Mouse (Mus musculus) testis, adult 2 months (tissue): ENCODE measurements around the gene Plekho1.

Source experiments
- CTCF ChIP-seq: fragments of 200-500 bp; IDR thresholded peaks from 2 replicates; pipeline ENCODE4 v1.5.1; 2012; ENCODE audit warnings: low read depth, mild to moderate bottlenecking, inconsistent platforms, low read length, moderate library complexity; ENCODE audit not compliant: control insufficient read depth, insufficient read depth, insufficient replicate concordance
- POLR2A ChIP-seq: fragments of 200-500 bp; IDR thresholded peaks from 2 replicates; pipeline ENCODE4 v1.6.1; 2012; ENCODE audit warnings: low read depth, mild to moderate bottlenecking, inconsistent platforms, low read length, moderate library complexity; ENCODE audit not compliant: control insufficient read depth

- peak; percentile 12; the same call in 1 of the 2 replicates for TF ChIP-seq CTCF
- no peak for TF ChIP-seq POLR2A
Observed at GRCm38 (mm10) chr3:95943226-95943625, 52.6 kb downstream of the Plekho1 start.
